Mouse (Mus musculus): ENCODE measurements around the gene Gm17727. TPM values are rescaled to one million over a fixed set of nuclear protein-coding genes. Genes with fewer than 3 reads are reported as not detected.
"Not testable (repeated sequence)": the region's sequence is repeated elsewhere in the genome, so short reads cannot be mapped to it uniquely, and the experiment has no call there.

Gm17727 gene
- not detected in 2 replicates for polyA plus RNA-seq (2016; fragmentation: Nextera tagmentation; extraction: Ambion mirVana)

GRCm38 (mm10) chr9:35778009-35778408 is at the start of gene Gm17727:
TSS of gene Gm17727 (minus strand) at chr9:35778109.
- 67% methylated on average over 3 of the region's 3 CpGs for WGBS
- ATAC-seq (ENCODE audit: low FRiP score, low read depth): no peak

GRCm38 (mm10) chr9:35817881-35818280 is 40.0 kb upstream of the Gm17727 start:
- WGBS: 93% methylated on average over 15 of the region's 15 CpGs
- peaks cover 20% of the 10 kb centered on the region for H3K9me3 ChIP-seq

More at GRCm38 (mm10) chr9:35778009-35778408, at the start of gene Gm17727:
- Histone ChIP-seq H3K4me2 (replicated peaks) (no peak within 1 kb of the TSS), H3K9me3 (peaks cover 7% of the 10 kb centered on the region; the same call in 1 of the 2 replicates), H3K36me3 (no peaks in the 10 kb centered on the region), H3K27me3 (replicated peaks) (no peaks in the 10 kb centered on the region), H3K4me1 (no peaks in the 10 kb centered on the region), H3K4me3 (no peak within 1 kb of the TSS), H3K9ac (no peak within 1 kb of the TSS), H3K27ac (no peak within 1 kb of the TSS)

GRCm38 (mm10) chr9:35798146-35798545 is 20.2 kb upstream of the Gm17727 start:
- H3K27me3 ChIP-seq (replicated peaks): no peaks in the 10 kb centered on the region
- no peak overlapping the region for H3K4me3 ChIP-seq
- H3K9ac ChIP-seq: no peak overlapping the region
- no peak overlapping the region for H3K27ac ChIP-seq
- no peaks in the 10 kb centered on the region; the same call in 1 of the 2 replicates for H3K9me3 ChIP-seq
- H3K4me1 ChIP-seq: no peaks in the 10 kb centered on the region
- no peaks in the 10 kb centered on the region for H3K36me3 ChIP-seq
- no peak for ATAC-seq (ENCODE audit: low FRiP score, low read depth)
- H3K4me2 ChIP-seq (replicated peaks): no peak overlapping the region

More at GRCm38 (mm10) chr9:35817881-35818280, 40.0 kb upstream of the Gm17727 start:
- not testable (repeated sequence) for H3K27me3 ChIP-seq (replicated peaks); ATAC-seq (ENCODE audit: low FRiP score, low read depth); H3K4me2 ChIP-seq (replicated peaks); H3K36me3 ChIP-seq; H3K4me1 ChIP-seq; H3K4me3 ChIP-seq; H3K9ac ChIP-seq; H3K27ac ChIP-seq

- H3K27ac ChIP-seq: no peak within 1 kb of the TSS
- H3K9ac ChIP-seq: no peak within 1 kb of the TSS
- no peak within 1 kb of the TSS for H3K4me2 ChIP-seq (replicated peaks)
- WGBS: 92% methylated on average over 3 of the region's 3 CpGs
- ATAC-seq (ENCODE audit: low FRiP score, low read depth): no peak
- no peaks in the 10 kb centered on the region for H3K27me3 ChIP-seq (replicated peaks)
- H3K36me3 ChIP-seq: no peaks in the 10 kb centered on the region
- H3K4me3 ChIP-seq: no peak within 1 kb of the TSS
- peaks cover 19% of the 10 kb centered on the region; the same call in 1 of the 2 replicates for H3K9me3 ChIP-seq
- no peaks in the 10 kb centered on the region for H3K4me1 ChIP-seq
Observed at GRCm38 (mm10) chr9:35790001-35790400, 12.1 kb upstream of the Gm17727 start, which contains the start of the genes Gm27235 and D730048I06Rik. TSS of gene Gm27235 (minus strand) at chr9:35790101. TSS of gene D730048I06Rik (minus strand) at chr9:35790112.

GRCm38 (mm10) chr9:35756843-35757242 is 21.1 kb downstream of the Gm17727 start:
- H3K9me3 ChIP-seq: no peaks in the 10 kb centered on the region
- H3K4me3 ChIP-seq: no peak overlapping the region
- H3K4me2 ChIP-seq (replicated peaks): no peak overlapping the region
- H3K9ac ChIP-seq: no peak overlapping the region
- H3K27me3 ChIP-seq (replicated peaks): no peaks in the 10 kb centered on the region
- no peak for ATAC-seq (ENCODE audit: low FRiP score, low read depth)
- no peak overlapping the region for H3K27ac ChIP-seq
- no peaks in the 10 kb centered on the region for H3K4me1 ChIP-seq
- no peaks in the 10 kb centered on the region for H3K36me3 ChIP-seq

- no peaks in the 10 kb centered on the region for H3K36me3 ChIP-seq
- H3K27ac ChIP-seq: no peak within 1 kb of the TSS
- no peak within 1 kb of the TSS for H3K9ac ChIP-seq
Observed at GRCm38 (mm10) chr9:35740749-35741148, 37.2 kb downstream of the Gm17727 start, which contains the start of gene Gm17677. TSS of gene Gm17677 (plus strand) at chr9:35741049.

More at GRCm38 (mm10) chr9:35740749-35741148, 37.2 kb downstream of the Gm17727 start, which contains the start of gene Gm17677:
- peaks cover 5% of the 10 kb centered on the region; the same call in 1 of the 2 replicates for H3K9me3 ChIP-seq
- ATAC-seq (ENCODE audit: low FRiP score, low read depth): no peak
- H3K4me3 ChIP-seq: no peak within 1 kb of the TSS
- H3K4me2 ChIP-seq (replicated peaks): no peak within 1 kb of the TSS
- no peaks in the 10 kb centered on the region for H3K27me3 ChIP-seq (replicated peaks)
- no peaks in the 10 kb centered on the region for H3K4me1 ChIP-seq

Other genes with a start within 250 kb of the Gm17727 start
- gene Ddx25, start 219.6 kb downstream of the Gm17727 start, polyA plus RNA-seq (2016; fragmentation: Nextera tagmentation; extraction: Ambion mirVana): 14.5 and 15.7 TPM in 2 replicates
- 17.2 and 17.6 TPM in 2 replicates for gene Pus3, start 219.5 kb downstream of the Gm17727 start, polyA plus RNA-seq (2016; fragmentation: Nextera tagmentation; extraction: Ambion mirVana)
- gene Pate2, start 207.8 kb downstream of the Gm17727 start, polyA plus RNA-seq (2016; fragmentation: Nextera tagmentation; extraction: Ambion mirVana): 1.5 and 1.7 TPM in 2 replicates
- gene Hyls1, start 207.7 kb downstream of the Gm17727 start, polyA plus RNA-seq (2016; fragmentation: Nextera tagmentation; extraction: Ambion mirVana): 17.8 and 21.3 TPM in 2 replicates
- gene Pate4, start 166.2 kb downstream of the Gm17727 start, polyA plus RNA-seq (2016; fragmentation: Nextera tagmentation; extraction: Ambion mirVana): not detected in 2 replicates
- not detected in 2 replicates for gene Pate3, start 129.9 kb downstream of the Gm17727 start, polyA plus RNA-seq (2016; fragmentation: Nextera tagmentation; extraction: Ambion mirVana)
- 0.11 TPM in 1 of 2 replicates, not detected in the other for gene Pate1, start 90.7 kb downstream of the Gm17727 start, polyA plus RNA-seq (2016; fragmentation: Nextera tagmentation; extraction: Ambion mirVana)
- gene Gm17677, start 37.1 kb downstream of the Gm17727 start, polyA plus RNA-seq (2016; fragmentation: Nextera tagmentation; extraction: Ambion mirVana): not detected in 2 replicates
- gene Gm27235, start 12.0 kb upstream of the Gm17727 start, polyA plus RNA-seq (2016; fragmentation: Nextera tagmentation; extraction: Ambion mirVana): not detected in 2 replicates
- not detected in 2 replicates for gene D730048I06Rik, start 12.0 kb upstream of the Gm17727 start, polyA plus RNA-seq (2016; fragmentation: Nextera tagmentation; extraction: Ambion mirVana)
- not detected in 2 replicates for gene 9230110F15Rik, start 66.0 kb upstream of the Gm17727 start, polyA plus RNA-seq (2016; fragmentation: Nextera tagmentation; extraction: Ambion mirVana)
- not detected in 2 replicates for gene 9230113P08Rik, start 130.3 kb upstream of the Gm17727 start, polyA plus RNA-seq (2016; fragmentation: Nextera tagmentation; extraction: Ambion mirVana)

Data from neural tube, embryonic 12.5 days (tissue).